Mouse (Mus musculus): ENCODE results near the gene Nipsnap2. TPM values are rescaled to one million over a fixed set of nuclear protein-coding genes. Genes with fewer than 3 reads are reported as not detected.

Gene Nipsnap2
- polyA plus RNA-seq, 1 experiment from 2014 or later: 30.5 TPM

DNA sequence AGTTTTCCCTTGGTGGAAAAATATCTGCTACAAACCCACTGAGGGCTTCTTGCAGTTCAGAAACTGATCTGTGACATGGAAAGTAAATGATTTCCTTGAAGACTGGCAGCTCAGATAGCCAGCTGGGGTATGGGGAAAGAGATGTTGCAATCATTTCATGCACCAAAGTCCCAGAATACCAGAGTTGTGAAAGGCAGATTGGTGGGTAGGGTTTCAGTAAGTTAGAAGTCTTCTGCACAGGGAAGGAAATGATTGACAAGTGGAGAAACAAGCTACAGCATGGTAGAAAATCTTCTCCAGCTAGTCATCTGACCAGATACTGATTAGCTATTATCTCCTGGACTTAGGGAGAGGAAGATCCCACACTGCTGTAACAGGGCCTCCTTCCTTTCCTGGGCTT, 21.5 kb upstream of the Nipsnap2 start:
- TF ChIP-seq EP300 (IDR thresholded peaks at IDR 0.05; ENCODE audit: low read depth) (peak; percentile 49; the same call in 1 of the 2 replicates), CTCF (IDR thresholded peaks at IDR 0.05; ENCODE audit: low read depth) (no peak)
- no peak overlapping the region for H3K4me3 ChIP-seq (ENCODE audit: low read depth, low read length)
- no peaks in the 10 kb centered on the region for H3K36me3 ChIP-seq (replicated peaks; ENCODE audit: insufficient read depth, low read length)
- H3K27ac ChIP-seq (ENCODE audit: low read depth): no peak overlapping the region; the same call in 1 of the 2 replicates
- peaks cover 6% of the 10 kb centered on the region for H3K4me1 ChIP-seq (ENCODE audit: insufficient read depth)
- H3K9me3 ChIP-seq (ENCODE audit: low read length): no peaks in the 10 kb centered on the region
- DNase-seq: peak; percentile 34
- ATAC-seq: peak; percentile 81
- no peak overlapping the region for H3K9ac ChIP-seq (replicated peaks)
- H3K4me2 ChIP-seq (ENCODE audit: low read depth, low read length): 0 out of 2 replicates have a peak overlapping the region, but pooled peaks have one; percentile 0
- H3K27me3 ChIP-seq (ENCODE audit: insufficient read depth, low read length): 0 out of 2 replicates have a peak, but pooled peaks cover 2% of the 10 kb centered on the region

- Histone ChIP-seq H3K9me3 (ENCODE audit: low read length) (no peaks in the 10 kb centered on the region), H3K4me1 (ENCODE audit: insufficient read depth) (0 out of 2 replicates have a peak, but pooled peaks cover 2% of the 10 kb centered on the region), H3K27me3 (ENCODE audit: insufficient read depth, low read length) (no peaks in the 10 kb centered on the region), H3K4me3 (ENCODE audit: low read depth, low read length) (no peak within 1 kb of the TSS), H3K27ac (ENCODE audit: low read depth) (no peak within 1 kb of the TSS), H3K36me3 (replicated peaks; ENCODE audit: insufficient read depth, low read length) (no peaks in the 10 kb centered on the region), H3K4me2 (ENCODE audit: low read depth, low read length) (no peak within 1 kb of the TSS), H3K9ac (replicated peaks) (no peak within 1 kb of the TSS)
- 55% methylated on average over 2 of the region's 2 CpGs for whole genome bisulfite sequencing (ENCODE audit: insufficient replicate concordance)
- no peak for DNase-seq
- TF ChIP-seq EP300 (IDR thresholded peaks at IDR 0.05; ENCODE audit: low read depth) (no peak), CTCF (IDR thresholded peaks at IDR 0.05; ENCODE audit: low read depth) (no peak)
- no peak for ATAC-seq
These were observed 16.5 kb upstream of the Nipsnap2 start, which contains the start of gene Sept14 for GRCm38 (mm10) chr5:129708412-129708811. TSS of gene Sept14 (minus strand) at chr5:129708512.

- no peaks in the 10 kb centered on the region for H3K9me3 ChIP-seq (ENCODE audit: low read length)
- H3K4me3 ChIP-seq (ENCODE audit: low read depth, low read length): peak within 1 kb of the TSS; percentile 87
- H3K27me3 ChIP-seq (ENCODE audit: insufficient read depth, low read length): no peaks in the 10 kb centered on the region
- H3K27ac ChIP-seq (ENCODE audit: low read depth): peak within 1 kb of the TSS; percentile 89
- H3K9ac ChIP-seq (replicated peaks): peak within 1 kb of the TSS; percentile 88
- under 1% methylated on average over 33 of the region's 33 CpGs for WGBS (ENCODE audit: insufficient replicate concordance)
- H3K36me3 ChIP-seq (replicated peaks; ENCODE audit: insufficient read depth, low read length): peaks cover 31% of the 10 kb centered on the region
- ATAC-seq (peak; percentile 100), DNase-seq (peak; percentile 95)
- H3K4me2 ChIP-seq (ENCODE audit: low read depth, low read length): peak within 1 kb of the TSS; percentile 73
- no peak for TF ChIP-seq EP300 (IDR thresholded peaks at IDR 0.05; ENCODE audit: low read depth)
- TF ChIP-seq CTCF (IDR thresholded peaks at IDR 0.05; ENCODE audit: low read depth): peak; percentile 20; the same call in 1 of the 2 replicates
- peaks cover 10% of the 10 kb centered on the region for H3K4me1 ChIP-seq (ENCODE audit: insufficient read depth)
These were observed 9.5 kb upstream of the Nipsnap2 start, which contains the start of gene Mrps17 for GRCm38 (mm10) chr5:129715326-129715861. TSS of gene Mrps17 (plus strand) at chr5:129715497.

DNA sequence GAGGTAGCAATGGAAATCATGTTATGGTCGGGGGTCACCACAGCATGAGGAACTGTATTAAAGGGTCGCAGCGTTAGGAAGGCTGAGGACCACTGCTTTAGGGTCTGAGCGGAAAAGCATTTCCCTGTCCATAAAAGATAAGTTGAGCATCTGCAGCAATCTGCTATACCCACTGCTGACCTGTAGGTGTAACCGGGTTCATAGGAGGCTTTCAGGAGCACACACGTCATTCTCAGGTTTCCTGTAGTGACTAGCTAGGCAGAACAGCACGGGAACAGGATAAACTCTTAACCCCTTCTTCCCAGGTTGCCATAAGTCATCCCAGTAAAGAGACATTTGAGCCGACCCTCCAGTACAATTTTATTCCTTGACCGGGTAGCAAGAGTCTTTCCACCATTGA, 7.8 kb upstream of the Nipsnap2 start:
- no peaks in the 10 kb centered on the region for H3K9me3 ChIP-seq (ENCODE audit: low read length)
- H3K4me1 ChIP-seq (ENCODE audit: insufficient read depth): peaks cover 10% of the 10 kb centered on the region
- DNase-seq (no peak), ATAC-seq (no peak)
- no peak overlapping the region for H3K4me3 ChIP-seq (ENCODE audit: low read depth, low read length)
- H3K27me3 ChIP-seq (ENCODE audit: insufficient read depth, low read length): no peaks in the 10 kb centered on the region
- TF ChIP-seq CTCF (IDR thresholded peaks at IDR 0.05; ENCODE audit: low read depth): peak; percentile 26
- no peak for TF ChIP-seq EP300 (IDR thresholded peaks at IDR 0.05; ENCODE audit: low read depth)
- 78% methylated on average over 9 of the region's 9 CpGs for WGBS (ENCODE audit: insufficient replicate concordance)
- H3K36me3 ChIP-seq (replicated peaks; ENCODE audit: insufficient read depth, low read length): peaks cover 31% of the 10 kb centered on the region
- H3K9ac ChIP-seq (replicated peaks): no peak overlapping the region
- no peak overlapping the region for H3K4me2 ChIP-seq (ENCODE audit: low read depth, low read length)
- no peak overlapping the region for H3K27ac ChIP-seq (ENCODE audit: low read depth)

DNA sequence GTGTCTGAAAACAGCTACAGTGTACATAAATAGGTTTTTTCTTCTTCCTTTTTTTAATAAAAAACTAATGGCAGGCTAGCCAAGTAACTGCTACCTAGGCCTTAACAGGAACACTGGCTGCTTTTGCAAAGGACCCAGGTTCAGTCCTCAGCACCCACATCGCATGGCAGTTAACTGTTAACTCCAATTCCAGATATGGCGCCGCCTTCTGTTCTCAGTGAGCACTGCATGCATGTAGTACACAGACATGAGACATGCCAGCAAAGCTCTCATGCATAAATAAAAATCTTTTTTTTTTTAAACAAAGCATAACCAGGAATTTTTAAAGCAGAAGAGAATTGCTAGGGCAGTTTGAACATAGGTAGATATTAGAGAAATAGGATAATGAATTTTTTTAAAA, 4.7 kb upstream of the Nipsnap2 start:
- WGBS (ENCODE audit: insufficient replicate concordance): 83% methylated on average over 3 of the region's 3 CpGs
- Histone ChIP-seq H3K4me3 (ENCODE audit: low read depth, low read length) (no peak overlapping the region), H3K4me1 (ENCODE audit: insufficient read depth) (peaks cover 18% of the 10 kb centered on the region), H3K27me3 (ENCODE audit: insufficient read depth, low read length) (no peaks in the 10 kb centered on the region), H3K9ac (replicated peaks) (no peak overlapping the region), H3K27ac (ENCODE audit: low read depth) (no peak overlapping the region), H3K9me3 (ENCODE audit: low read length) (no peaks in the 10 kb centered on the region), H3K36me3 (replicated peaks; ENCODE audit: insufficient read depth, low read length) (peaks cover 31% of the 10 kb centered on the region), H3K4me2 (ENCODE audit: low read depth, low read length) (no peak overlapping the region)
- ATAC-seq (no peak), DNase-seq (no peak)
- TF ChIP-seq CTCF (IDR thresholded peaks at IDR 0.05; ENCODE audit: low read depth) (peak; percentile 30), EP300 (IDR thresholded peaks at IDR 0.05; ENCODE audit: low read depth) (no peak)

DNA sequence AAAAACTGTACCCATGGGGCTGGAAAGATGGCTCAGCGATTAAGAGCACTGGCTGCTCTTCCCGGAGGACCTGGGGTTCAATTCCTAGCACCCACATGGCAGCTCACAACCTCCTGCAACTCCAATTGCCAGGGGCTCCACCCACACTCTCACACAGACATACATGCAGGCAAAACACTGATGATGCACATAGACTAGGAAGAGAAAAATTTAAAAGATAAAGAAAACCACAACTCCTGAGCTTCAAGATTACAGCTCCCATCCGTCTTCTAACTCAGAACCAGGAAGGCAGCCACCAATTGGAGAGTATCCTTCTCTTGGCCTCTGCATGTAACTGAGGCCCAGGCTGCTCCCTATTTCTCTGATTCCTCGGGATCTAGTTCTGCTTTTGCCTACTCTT, 595 bp upstream of the Nipsnap2 start:
- peak; percentile 6; the same call in 1 of the 2 replicates for TF ChIP-seq EP300 (IDR thresholded peaks at IDR 0.05; ENCODE audit: low read depth)
- no peak for TF ChIP-seq CTCF (IDR thresholded peaks at IDR 0.05; ENCODE audit: low read depth)
- H3K9ac ChIP-seq (replicated peaks): peak overlapping the region; percentile 95
- no peaks in the 10 kb centered on the region for H3K9me3 ChIP-seq (ENCODE audit: low read length)
- ATAC-seq (peak; percentile 33), DNase-seq (no peak)
- peak overlapping the region; percentile 74 for H3K4me2 ChIP-seq (ENCODE audit: low read depth, low read length)
- WGBS (ENCODE audit: insufficient replicate concordance): 36% methylated on average over 4 of the region's 4 CpGs
- peak overlapping the region; percentile 81 for H3K4me3 ChIP-seq (ENCODE audit: low read depth, low read length)
- no peaks in the 10 kb centered on the region for H3K27me3 ChIP-seq (ENCODE audit: insufficient read depth, low read length)
- peak overlapping the region; percentile 99 for H3K27ac ChIP-seq (ENCODE audit: low read depth)
- H3K4me1 ChIP-seq (ENCODE audit: insufficient read depth): peaks cover 27% of the 10 kb centered on the region
- H3K36me3 ChIP-seq (replicated peaks; ENCODE audit: insufficient read depth, low read length): peaks cover 5% of the 10 kb centered on the region; the same call in 1 of the 2 replicates

All from liver, postnatal 0 days (tissue).